In genomic region chr15:32020323-32021008, GRCm38 (mm10) we compare ENCODE assay signal across 11 mouse cellular contexts.
DNase-seq lines count a peak whose midpoint lies in the region; ATAC-seq and TF ChIP-seq lines count a peak whose summit lies in the region.
"Had no signal": no experiment of that assay in that cellular context is flagged by ENCODE, and none has a peak within 500 bp of the region (broad histone marks: within the 10 kb centered on the region; RNA-seq: fewer than 3 reads in every experiment).

No protein-coding gene starts in this region.

- H3K9me3 ChIP-seq in heart, embryonic 16.5 days (replicated peaks; ENCODE audit: control insufficient read depth, low read length), result no peaks in the 10 kb centered on the region
- H3K9me3 ChIP-seq in liver, embryonic 13.5 days (replicated peaks), result no peaks in the 10 kb centered on the region
- no peaks in the 10 kb centered on the region for H3K9me3 ChIP-seq in hindbrain, postnatal 0 days (ENCODE audit: low read length)

- WGBS in heart, embryonic 16.5 days, result 35% methylated on average over 6 of the region's 6 CpGs
- 17% methylated on average over 6 of the region's 6 CpGs for WGBS in liver, embryonic 13.5 days (ENCODE audit: insufficient replicate concordance)
- WGBS in hindbrain, postnatal 0 days, result 54% methylated on average over 6 of the region's 6 CpGs

- H3K27me3 ChIP-seq in heart, embryonic 16.5 days (ENCODE audit: control insufficient read depth, insufficient read depth, low read length), result no peaks in the 10 kb centered on the region
- H3K27me3 ChIP-seq in liver, embryonic 13.5 days, result no peaks in the 10 kb centered on the region
- H3K27me3 ChIP-seq in hindbrain, postnatal 0 days (ENCODE audit: insufficient read depth, low read length), result no peaks in the 10 kb centered on the region

- no peaks in the 10 kb centered on the region for H3K4me1 ChIP-seq in heart, embryonic 16.5 days (ENCODE audit: control insufficient read depth, insufficient read depth, low read length)
- H3K4me1 ChIP-seq in liver, embryonic 13.5 days (replicated peaks), result no peaks in the 10 kb centered on the region
- no peaks in the 10 kb centered on the region for H3K4me1 ChIP-seq in hindbrain, postnatal 0 days (ENCODE audit: insufficient read depth, low read length)

- peak overlapping the region; percentile 53 for H3K4me2 ChIP-seq in heart, embryonic 16.5 days (ENCODE audit: low read depth, low read length)
- H3K4me2 ChIP-seq in liver, embryonic 13.5 days, result 0 out of 2 replicates have a peak overlapping the region, but pooled peaks have one; percentile 19
- H3K4me2 ChIP-seq in hindbrain, postnatal 0 days (ENCODE audit: low read depth, low read length), result no peak overlapping the region

- intact Hi-C loops in heart, postnatal 10 days (cut with DNase I), result no loop called here

- TF ChIP-seq CTCF in hindbrain, postnatal 0 days (IDR thresholded peaks at IDR 0.05; ENCODE audit: low read depth), result no peak

- H3K36me3 ChIP-seq in heart, embryonic 16.5 days (ENCODE audit: control insufficient read depth, insufficient read depth), result no peaks in the 10 kb centered on the region
- H3K36me3 ChIP-seq in liver, embryonic 13.5 days, result no peaks in the 10 kb centered on the region
- no peaks in the 10 kb centered on the region for H3K36me3 ChIP-seq in hindbrain, postnatal 0 days (ENCODE audit: insufficient read depth, low read length)

- no peak overlapping the region for H3K27ac ChIP-seq in heart, embryonic 16.5 days (ENCODE audit: low read length)
- no peak overlapping the region for H3K27ac ChIP-seq in liver, embryonic 13.5 days
- no peak overlapping the region for H3K27ac ChIP-seq in hindbrain, postnatal 0 days

- ATAC-seq in heart, embryonic 16.5 days (replicated peaks; ENCODE audit: extremely low read depth, insufficient read depth, low FRiP score), result no peak
- ATAC-seq in hematopoietic stem cell, adult 5-6 weeks (replicated peaks in 1 of 2; ENCODE audit: insufficient read depth in 1 of 2, low FRiP score in 2 of 2, low TSS enrichment in 1 of 2, low read depth in 1 of 2, poor library complexity in 2 of 2, severe bottlenecking in 2 of 2), result peak; percentile 66 to 77; a peak in 3 of 4 replicates
- ATAC-seq in liver, embryonic 13.5 days (ENCODE audit: low read depth), result no peak
- no peak for ATAC-seq in hindbrain, postnatal 0 days
- no peak; the same call in 1 of the 2 replicates for ATAC-seq in granulocyte monocyte progenitor cell, adult 5-6 weeks (replicated peaks; ENCODE audit: poor library complexity, severe bottlenecking)
- ATAC-seq: midbrain, embryonic 16.5 days had no signal

- no peak overlapping the region for H3K9ac ChIP-seq in heart, embryonic 16.5 days (ENCODE audit: low read length)
- no peak overlapping the region for H3K9ac ChIP-seq in liver, embryonic 13.5 days
- no peak overlapping the region for H3K9ac ChIP-seq in hindbrain, postnatal 0 days (replicated peaks; ENCODE audit: low read length)

- H3K4me3 ChIP-seq in heart, embryonic 16.5 days (ENCODE audit: low read length), result no peak overlapping the region
- no peak overlapping the region for H3K4me3 ChIP-seq in liver, embryonic 13.5 days (replicated peaks)
- no peak overlapping the region for H3K4me3 ChIP-seq in hindbrain, postnatal 0 days (ENCODE audit: low read length)

- DNase-seq in heart, postnatal 10 days, result no peak
- DNase-seq in NIH3T3 (ENCODE audit: low read depth), result peak; percentile 61
- DNase-seq in liver, embryonic 13.5 days, result no peak
- DNase-seq in hindbrain, postnatal 0 days (ENCODE audit: low spot score), result no peak
- DNase-seq in thymus, postnatal 0 days (ENCODE audit: low spot score), result no peak
- DNase-seq: layer of hippocampus, adult 9-11 months; spleen, adult 18-20 months had no signal

Comparison
In these comparisons a context has a peak if more than half of its experiments do, and no peak if none do; other contexts are left out.
1. ATAC-seq: peak in hematopoietic stem cell, adult 5-6 weeks (2 of 2); none in heart, embryonic 16.5 days (single experiment), liver, embryonic 13.5 days (single experiment), hindbrain, postnatal 0 days (single experiment) and granulocyte monocyte progenitor cell, adult 5-6 weeks (single experiment).